Mouse (Mus musculus) MEL (cell line): Measurements from ENCODE around the gene Tmem177. TPM values are rescaled to one million over a fixed set of nuclear protein-coding genes. Genes with fewer than 3 reads are reported as not detected.

Experiments used
- DNase-seq: peaks from one replicate; pipeline ENCODE4 v3.0.0; 2011; ENCODE audit warnings: low read depth, low spot score
- H3K27ac ChIP-seq: 2 replicates; pipeline ENCODE4 v1.5.1; 2012; ENCODE audit warnings: low read depth, mild to moderate bottlenecking, control low read depth, low read length, moderate library complexity; ENCODE audit not compliant: control insufficient read depth
- H3K27me3 ChIP-seq, 2 experiments: fragments of 150-350 bp in 1 of 2; sonication (generic) in 1 of 2; 2 replicates each; pipeline ENCODE4 v1.6.1; 2012; ENCODE audit warnings: low read length in 2 of 2, mild to moderate bottlenecking in 2 of 2, improper control_type of control experiment in 1 of 2, moderate library complexity in 1 of 2; ENCODE audit not compliant: insufficient read depth in 2 of 2, control insufficient read depth in 1 of 2
- H3K36me3 ChIP-seq, 2 experiments: 2 replicates each; pipeline ENCODE4 v1.6.1; 2012 to 2014; ENCODE audit warnings: low read length in 2 of 2, improper control_type of control experiment in 1 of 2, inconsistent platforms in 1 of 2, mild to moderate bottlenecking in 1 of 2; ENCODE audit not compliant: insufficient read depth in 2 of 2, control insufficient read depth in 1 of 2
- H3K4me1 ChIP-seq, 2 experiments: fragments of 150-350 bp in 1 of 2; sonication (generic) in 1 of 2; 2 replicates each; pipeline ENCODE4 v1.6.1; 2012; ENCODE audit warnings: low read length in 2 of 2, improper control_type of control experiment in 1 of 2, mild to moderate bottlenecking in 1 of 2; ENCODE audit not compliant: insufficient read depth in 2 of 2, control insufficient read depth in 1 of 2
- H3K4me3 ChIP-seq, 2 experiments: fragments of 150-350 bp in 1 of 2; sonication (generic) in 1 of 2; 2 replicates each; pipeline ENCODE4 v1.5.1; 2012; ENCODE audit warnings: low read depth in 2 of 2, low read length in 2 of 2, mild to moderate bottlenecking in 2 of 2, moderate library complexity in 2 of 2, control low read depth in 1 of 2, improper control_type of control experiment in 1 of 2; ENCODE audit not compliant: control insufficient read depth in 1 of 2, insufficient read depth in 1 of 2
- H3K79me2 ChIP-seq: 2 replicates; pipeline ENCODE4 v1.6.1; 2012; ENCODE audit warnings: mild to moderate bottlenecking, low read length, moderate library complexity; ENCODE audit not compliant: control insufficient read depth, poor library complexity, insufficient read depth
- H3K9ac ChIP-seq: 2 replicates; pipeline ENCODE4 v1.6.1; 2012; ENCODE audit warnings: low read depth, mild to moderate bottlenecking, control low read depth, low read length, moderate library complexity; ENCODE audit not compliant: control insufficient read depth, poor library complexity, severe bottlenecking
- H3K9me3 ChIP-seq: fragments of 150-350 bp; sonication (generic); replicated peaks from 2 replicates; pipeline ENCODE4 v1.6.1; 2012; ENCODE audit warnings: mild to moderate bottlenecking, low read length, improper control_type of control experiment, moderate library complexity; ENCODE audit not compliant: insufficient read depth
- CTCF ChIP-seq, 3 experiments: IDR thresholded peaks in 2 of 3; conservative IDR thresholded peaks in 1 of 3; 2 replicates each; pipeline ENCODE4 v1.5.1; 2011 to 2012; ENCODE audit warnings: low read length in 3 of 3, low read depth in 2 of 3, mild to moderate bottlenecking in 2 of 3, improper control_type of control experiment in 1 of 3, inconsistent platforms in 1 of 3, mixed read lengths in 1 of 3, moderate library complexity in 1 of 3; ENCODE audit not compliant: control insufficient read depth in 1 of 3, insufficient read depth in 1 of 3, poor library complexity in 1 of 3, severe bottlenecking in 1 of 3
- E2F4 ChIP-seq: IDR thresholded peaks from 2 replicates; pipeline ENCODE4 v1.6.1; 2011; ENCODE audit warnings: low read depth, low read length, improper control_type of control experiment, borderline replicate concordance
- GABPA ChIP-seq: IDR thresholded peaks from 2 replicates; pipeline ENCODE4 v1.6.1; 2012; ENCODE audit warnings: low read depth, mild to moderate bottlenecking, inconsistent platforms, low read length, improper control_type of control experiment, moderate library complexity
- GATA1 ChIP-seq: IDR thresholded peaks from 2 replicates; pipeline ENCODE4 v1.6.1; 2011; ENCODE audit warnings: low read depth, low read length, improper control_type of control experiment
- JUND ChIP-seq: IDR thresholded peaks from 2 replicates; pipeline ENCODE4 v1.6.1; 2011; ENCODE audit warnings: low read depth, mild to moderate bottlenecking, improper control_type of control experiment, low read length
- MAX ChIP-seq: IDR thresholded peaks from 2 replicates; pipeline ENCODE4 v1.6.1; 2011; ENCODE audit warnings: low read length, improper control_type of control experiment
- NELFE ChIP-seq: IDR thresholded peaks from 2 replicates; pipeline ENCODE4 v1.6.1; 2011; ENCODE audit warnings: low read depth, low read length, improper control_type of control experiment
- NRF1 ChIP-seq: IDR thresholded peaks from 2 replicates; pipeline ENCODE4 v1.6.1; 2014; ENCODE audit warnings: low read depth, mild to moderate bottlenecking, inconsistent platforms, low read length, improper control_type of control experiment, moderate library complexity; ENCODE audit not compliant: poor library complexity, insufficient read depth, severe bottlenecking
- RAD21 ChIP-seq: IDR thresholded peaks from 2 replicates; pipeline ENCODE4 v1.6.1; 2011; ENCODE audit warnings: mild to moderate bottlenecking, low read depth, low read length, improper control_type of control experiment
- SMC3 ChIP-seq: IDR thresholded peaks from 2 replicates; pipeline ENCODE4 v1.6.1; 2011; ENCODE audit warnings: low read depth, low read length, improper control_type of control experiment
- TAL1 ChIP-seq: IDR thresholded peaks from 2 replicates; pipeline ENCODE4 v1.6.1; 2012; ENCODE audit warnings: mild to moderate bottlenecking, inconsistent platforms, low read length, moderate library complexity, mixed read lengths
- USF1 ChIP-seq: IDR thresholded peaks from 2 replicates; pipeline ENCODE4 v1.6.1; 2014; ENCODE audit warnings: low read depth, mild to moderate bottlenecking, inconsistent platforms, low read length, improper control_type of control experiment, moderate library complexity
- ZC3H11A ChIP-seq: IDR thresholded peaks from 2 replicates; pipeline ENCODE4 v1.6.1; 2012; ENCODE audit warnings: low read depth, mild to moderate bottlenecking, inconsistent platforms, low read length, improper control_type of control experiment
- ZKSCAN1 ChIP-seq: IDR thresholded peaks from 2 replicates; pipeline ENCODE4 v1.6.1; 2012; ENCODE audit warnings: low read depth, mild to moderate bottlenecking, inconsistent platforms, low read length, improper control_type of control experiment, moderate library complexity
- ZNF384 ChIP-seq: IDR thresholded peaks from 2 replicates; pipeline ENCODE4 v1.6.1; 2012; ENCODE audit warnings: low read depth, mild to moderate bottlenecking, inconsistent platforms, low read length, improper control_type of control experiment
- polyA plus RNA-seq, 2 experiments: library from polyadenylated mRNA; stranded (reverse) in 1 of 2; unstranded in 1 of 2; fragments of >175 nt in 1 of 2; fragments of >200 nt in 1 of 2; gene quantifications; 2 replicates each; pipeline versions ENCODE4 v1.2.1 to v1.2.4; 2012; ENCODE audit warnings: low replicate concordance in 2 of 2, low read depth in 1 of 2; ENCODE audit not compliant: insufficient read length in 2 of 2, insufficient read depth in 1 of 2, missing spikeins in 1 of 2
- total RNA-seq: library from RNA; depleted of rRNA; stranded (reverse); fragments of 300-350 nt; gene quantifications from 2 replicates; pipeline ENCODE4 v1.2.3, GENCODE M21; 2012

Tmem177 gene
- total and polyA plus RNA-seq, 3 experiments, result 6.0 to 7.5 TPM; not detected in 1

- no peaks in the 10 kb centered on the region for H3K36me3 ChIP-seq
- DNase-seq, result no peak
- no peak overlapping the region for H3K9ac ChIP-seq
- no peak overlapping the region for H3K4me3 ChIP-seq
- no peak overlapping the region for H3K27ac ChIP-seq
- no peaks in the 10 kb centered on the region for H3K9me3 ChIP-seq
- H3K79me2 ChIP-seq, result no peaks in the 10 kb centered on the region
- peaks cover 0 to 1% of the 10 kb centered on the region in 2 experiments; a peak in 1 of 4 replicates for H3K27me3 ChIP-seq
- H3K4me1 ChIP-seq, result no peaks in the 10 kb centered on the region
- TF ChIP-seq NELFE, result no peak
- TF ChIP-seq NRF1, result no peak
- no peak for TF ChIP-seq ZC3H11A
- TF ChIP-seq MAX, result no peak
- TF ChIP-seq ZNF384, result no peak
- no peak for TF ChIP-seq USF1
These were observed 41.7 kb upstream of the Tmem177 start for GRCm38 (mm10) chr1:119954680-119955079.

- H3K27ac ChIP-seq, result no peak overlapping the region
- no peaks in the 10 kb centered on the region for H3K4me1 ChIP-seq
- H3K4me3 ChIP-seq, result no peak overlapping the region
- no peak for DNase-seq
- no peaks in the 10 kb centered on the region for H3K79me2 ChIP-seq
- TF ChIP-seq CTCF (IDR thresholded peaks at IDR 0.05 in 2 of 3, conservative IDR thresholded peaks at IDR 0.05 in 1 of 3; ENCODE audit: control insufficient read depth in 1 of 3, insufficient read depth in 1 of 3, low read depth in 2 of 3, low read length in 3 of 3, poor library complexity in 1 of 3, severe bottlenecking in 1 of 3), result no peak
- TF ChIP-seq, all 39 proteins: peak for 0
- Histone ChIP-seq H3K27me3 (peaks cover 0 to 1% of the 10 kb centered on the region in 2 experiments; a peak in 1 of 4 replicates), H3K9me3 (no peaks in the 10 kb centered on the region), H3K9ac (no peak overlapping the region), H3K36me3 (no peaks in the 10 kb centered on the region)
These were observed 40.4 kb upstream of the Tmem177 start for GRCm38 (mm10) chr1:119953456-119953855.

GRCm38 (mm10) chr1:119950086-119950485, 37.1 kb upstream of the Tmem177 start:
- Histone ChIP-seq H3K36me3 (no peaks in the 10 kb centered on the region), H3K4me1 (no peaks in the 10 kb centered on the region), H3K9ac (no peak overlapping the region), H3K27ac (no peak overlapping the region), H3K79me2 (no peaks in the 10 kb centered on the region), H3K9me3 (no peaks in the 10 kb centered on the region), H3K27me3 (no peaks in the 10 kb centered on the region), H3K4me3 (no peak overlapping the region)
- no peak for DNase-seq
- TF ChIP-seq GABPA (no peak), TAL1 (no peak), ZKSCAN1 (no peak), JUND (no peak), GATA1 (no peak), E2F4 (no peak), SMC3 (no peak), RAD21 (no peak)
